Mouse (Mus musculus): Measurements from ENCODE around the gene Gm10153.
"Not testable (repeated sequence)": the region's sequence is repeated elsewhere in the genome, so short reads cannot be mapped to it uniquely, and the experiment has no call there.

Gene Gm10153

GRCm38 (mm10) chr7:142144507-142144906 lies 45.7 kb downstream of the Gm10153 start, which contains the start of gene Gm45337:
Gm45337 (minus strand) TSS chr7:142144607.
- no peak for DNase-seq (ENCODE audit: low read depth, low spot score)

GRCm38 (mm10) chr7:142143506-142144010 lies 46.6 kb downstream of the Gm10153 start:
- not testable (repeated sequence) for DNase-seq (ENCODE audit: low read depth, low spot score)

- DNase-seq (ENCODE audit: low read depth, low spot score): no peak
Measured at GRCm38 (mm10) chr7:142140696-142141095, 49.5 kb downstream of the Gm10153 start.
